Mouse (Mus musculus): ENCODE data around the gene Gm16181. TPM values are rescaled to one million over a fixed set of nuclear protein-coding genes. Genes with fewer than 3 reads are reported as not detected.

Gene Gm16181
- polyA plus RNA-seq, 1 experiment, result not detected

DNA sequence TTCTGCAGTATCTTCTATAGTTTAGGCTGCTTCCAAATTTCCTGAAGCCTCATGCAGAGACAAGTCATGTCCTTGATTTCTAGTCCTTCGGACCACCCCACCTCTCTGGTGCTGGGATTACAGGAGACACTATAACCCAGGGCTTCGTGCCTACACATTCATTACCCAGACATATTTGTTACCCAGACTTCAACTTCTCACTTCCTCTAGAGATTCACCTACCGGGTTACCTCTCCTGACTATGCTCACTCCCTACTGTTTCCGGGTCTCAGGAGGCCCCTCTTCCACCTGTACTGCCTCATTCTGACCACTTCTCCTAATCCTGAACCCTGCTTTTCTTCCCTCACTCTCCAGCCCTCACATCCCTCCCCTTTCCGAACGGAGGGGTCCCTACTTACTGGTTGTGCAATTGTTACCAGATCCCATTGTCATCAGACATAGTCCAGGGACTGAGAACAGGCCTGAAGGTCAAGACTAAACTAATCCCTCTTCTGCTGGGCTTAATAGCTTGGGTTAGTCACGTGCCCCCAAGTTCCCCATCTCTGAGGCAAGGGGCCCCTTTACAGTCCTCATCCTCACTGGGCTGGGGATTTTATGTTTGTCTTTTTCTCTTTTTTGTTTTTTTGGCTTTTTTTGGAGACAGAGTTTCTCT is 32.5 kb upstream of the Gm16181 start, which contains the start of gene Lst1:
Gene Lst1, minus strand, starts transcription at position 481 of the 652 bp plus-strand sequence.
- Histone ChIP-seq H3K9ac (ENCODE audit: low read depth, poor library complexity, severe bottlenecking) (no peak within 1 kb of the TSS; the same call in 1 of the 2 replicates), H3K9me3 (replicated peaks; ENCODE audit: control insufficient read depth, insufficient read depth, low read length, poor library complexity, severe bottlenecking) (no peaks in the 10 kb centered on the region), H3K4me1 (ENCODE audit: control insufficient read depth, insufficient read depth, low read length) (no peaks in the 10 kb centered on the region), H3K36me3 (ENCODE audit: control insufficient read depth, insufficient read depth, low read length, poor library complexity, severe bottlenecking) (no peaks in the 10 kb centered on the region), H3K27me3 (ENCODE audit: control insufficient read depth, insufficient read depth, low read length, poor library complexity, severe bottlenecking) (no peaks in the 10 kb centered on the region), H3K4me3 (ENCODE audit: low read depth, low read length) (no peak within 1 kb of the TSS), H3K27ac (ENCODE audit: insufficient read depth, low read length) (0 out of 2 replicates have a peak within 1 kb of the TSS, but pooled peaks have one; percentile 21)
- TF ChIP-seq CTCF (IDR thresholded peaks at IDR 0.05; ENCODE audit: low read depth, low read length), result no peak
- TF ChIP-seq EP300 (IDR thresholded peaks at IDR 0.05; ENCODE audit: insufficient read depth, low read depth, low read length), result no peak
- no peak for TF ChIP-seq POLR2A (IDR thresholded peaks at IDR 0.05; ENCODE audit: insufficient read depth, low read length)

DNA sequence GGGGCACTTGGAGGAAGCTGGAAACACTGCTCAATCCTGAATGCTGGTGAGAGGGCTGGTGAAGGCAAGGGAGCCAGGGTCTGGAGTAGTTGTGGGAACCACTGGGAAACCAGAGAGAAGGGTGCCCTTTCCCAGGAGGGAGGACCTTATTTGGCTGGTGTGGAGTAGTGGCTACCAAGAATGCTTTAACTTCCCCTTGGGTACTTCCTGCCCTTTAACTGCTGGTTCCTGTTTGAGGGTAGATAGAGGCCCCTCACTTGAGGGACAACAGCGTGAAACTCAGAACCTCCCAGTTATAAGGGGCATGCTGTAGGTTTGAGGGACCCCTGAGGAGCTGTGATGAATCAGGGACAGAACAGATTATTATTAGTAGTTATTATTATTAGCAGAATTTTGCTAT is 31.4 kb upstream of the Gm16181 start:
- Histone ChIP-seq H3K4me1 (ENCODE audit: control insufficient read depth, insufficient read depth, low read length) (no peaks in the 10 kb centered on the region), H3K27me3 (ENCODE audit: control insufficient read depth, insufficient read depth, low read length, poor library complexity, severe bottlenecking) (no peaks in the 10 kb centered on the region), H3K4me3 (ENCODE audit: low read depth, low read length) (no peak overlapping the region), H3K36me3 (ENCODE audit: control insufficient read depth, insufficient read depth, low read length, poor library complexity, severe bottlenecking) (no peaks in the 10 kb centered on the region), H3K27ac (ENCODE audit: insufficient read depth, low read length) (no peak overlapping the region), H3K9ac (ENCODE audit: low read depth, poor library complexity, severe bottlenecking) (no peak overlapping the region), H3K9me3 (replicated peaks; ENCODE audit: control insufficient read depth, insufficient read depth, low read length, poor library complexity, severe bottlenecking) (no peaks in the 10 kb centered on the region)
- TF ChIP-seq EP300 (IDR thresholded peaks at IDR 0.05; ENCODE audit: insufficient read depth, low read depth, low read length) (no peak), POLR2A (IDR thresholded peaks at IDR 0.05; ENCODE audit: insufficient read depth, low read length) (no peak), CTCF (IDR thresholded peaks at IDR 0.05; ENCODE audit: low read depth, low read length) (no peak)

DNA sequence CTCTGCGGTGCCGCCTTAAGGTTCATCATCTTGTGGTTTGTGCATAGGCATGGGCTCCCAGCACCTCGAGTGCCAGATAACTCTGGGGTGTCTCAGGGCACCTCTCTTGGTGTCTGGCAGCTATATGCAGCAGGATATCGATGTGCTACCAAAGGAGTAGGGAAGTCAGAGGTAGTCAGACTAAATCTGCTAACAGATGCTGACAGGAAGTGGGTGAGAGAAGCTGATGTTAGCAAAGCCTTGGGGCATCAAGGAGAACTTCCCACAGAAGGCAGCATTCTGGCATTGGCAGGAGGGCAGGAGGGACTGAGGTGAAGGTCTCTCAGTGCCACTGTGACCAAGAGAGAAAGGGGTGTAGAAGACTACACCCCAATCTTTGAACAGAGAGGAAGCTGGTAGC is 30.5 kb upstream of the Gm16181 start:
- H3K4me1 ChIP-seq (ENCODE audit: control insufficient read depth, insufficient read depth, low read length), result no peaks in the 10 kb centered on the region
- no peak for TF ChIP-seq EP300 (IDR thresholded peaks at IDR 0.05; ENCODE audit: insufficient read depth, low read depth, low read length)
- no peak for TF ChIP-seq POLR2A (IDR thresholded peaks at IDR 0.05; ENCODE audit: insufficient read depth, low read length)
- no peak for TF ChIP-seq CTCF (IDR thresholded peaks at IDR 0.05; ENCODE audit: low read depth, low read length)
- H3K9me3 ChIP-seq (replicated peaks; ENCODE audit: control insufficient read depth, insufficient read depth, low read length, poor library complexity, severe bottlenecking), result no peaks in the 10 kb centered on the region
- H3K36me3 ChIP-seq (ENCODE audit: control insufficient read depth, insufficient read depth, low read length, poor library complexity, severe bottlenecking), result no peaks in the 10 kb centered on the region
- no peak overlapping the region for H3K4me3 ChIP-seq (ENCODE audit: low read depth, low read length)
- H3K9ac ChIP-seq (ENCODE audit: low read depth, poor library complexity, severe bottlenecking), result no peak overlapping the region
- no peaks in the 10 kb centered on the region for H3K27me3 ChIP-seq (ENCODE audit: control insufficient read depth, insufficient read depth, low read length, poor library complexity, severe bottlenecking)
- H3K27ac ChIP-seq (ENCODE audit: insufficient read depth, low read length), result no peak overlapping the region

DNA sequence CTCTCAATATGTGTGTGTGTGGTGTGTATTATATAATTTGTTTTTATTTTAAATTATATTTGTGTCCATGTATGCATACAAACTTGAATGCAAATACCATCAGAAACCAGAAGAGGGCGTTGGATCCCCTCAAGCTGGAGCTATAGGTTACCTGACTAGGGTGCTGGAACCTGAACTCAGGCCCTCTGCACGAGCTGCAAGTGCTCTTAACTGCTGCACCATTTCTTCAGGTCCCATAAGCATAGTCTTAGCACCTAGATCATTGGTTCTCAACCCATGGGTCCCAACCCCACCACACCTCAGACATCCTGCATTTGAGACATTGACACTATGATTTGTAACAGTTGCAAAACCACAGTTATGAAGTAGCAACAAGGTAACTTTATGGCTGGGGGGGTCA is 28.9 kb upstream of the Gm16181 start:
- Histone ChIP-seq H3K27ac (ENCODE audit: insufficient read depth, low read length) (no peak overlapping the region), H3K4me3 (ENCODE audit: low read depth, low read length) (no peak overlapping the region), H3K4me1 (ENCODE audit: control insufficient read depth, insufficient read depth, low read length) (no peaks in the 10 kb centered on the region), H3K27me3 (ENCODE audit: control insufficient read depth, insufficient read depth, low read length, poor library complexity, severe bottlenecking) (no peaks in the 10 kb centered on the region), H3K36me3 (ENCODE audit: control insufficient read depth, insufficient read depth, low read length, poor library complexity, severe bottlenecking) (no peaks in the 10 kb centered on the region), H3K9ac (ENCODE audit: low read depth, poor library complexity, severe bottlenecking) (no peak overlapping the region), H3K9me3 (replicated peaks; ENCODE audit: control insufficient read depth, insufficient read depth, low read length, poor library complexity, severe bottlenecking) (no peaks in the 10 kb centered on the region)
- TF ChIP-seq CTCF (IDR thresholded peaks at IDR 0.05; ENCODE audit: low read depth, low read length) (peak; percentile 16), EP300 (IDR thresholded peaks at IDR 0.05; ENCODE audit: insufficient read depth, low read depth, low read length) (no peak), POLR2A (IDR thresholded peaks at IDR 0.05; ENCODE audit: insufficient read depth, low read length) (no peak)

DNA sequence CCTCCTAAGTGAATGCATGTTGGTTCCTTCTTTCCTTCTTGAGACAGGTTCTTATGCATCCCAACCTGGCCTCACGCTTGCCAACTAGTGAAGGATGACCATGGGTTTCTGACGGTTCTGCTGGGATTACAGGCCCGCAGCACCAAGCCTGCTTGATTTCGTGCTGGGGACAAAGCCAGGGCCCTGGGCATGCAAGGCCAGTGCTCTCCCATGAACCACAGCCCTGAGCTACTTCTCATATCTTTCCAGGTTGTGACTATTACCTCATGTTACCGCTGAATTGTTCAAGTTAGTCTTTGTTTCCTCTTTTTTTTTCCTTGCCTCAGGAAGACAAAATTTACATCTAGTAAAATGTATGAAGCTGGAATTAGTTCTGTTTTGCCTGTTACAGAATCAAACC is 27.7 kb upstream of the Gm16181 start:
- no peaks in the 10 kb centered on the region for H3K9me3 ChIP-seq (replicated peaks; ENCODE audit: control insufficient read depth, insufficient read depth, low read length, poor library complexity, severe bottlenecking)
- H3K4me1 ChIP-seq (ENCODE audit: control insufficient read depth, insufficient read depth, low read length), result no peaks in the 10 kb centered on the region
- no peak for TF ChIP-seq EP300 (IDR thresholded peaks at IDR 0.05; ENCODE audit: insufficient read depth, low read depth, low read length)
- TF ChIP-seq POLR2A (IDR thresholded peaks at IDR 0.05; ENCODE audit: insufficient read depth, low read length), result no peak
- TF ChIP-seq CTCF (IDR thresholded peaks at IDR 0.05; ENCODE audit: low read depth, low read length), result no peak
- no peak overlapping the region for H3K27ac ChIP-seq (ENCODE audit: insufficient read depth, low read length)
- no peaks in the 10 kb centered on the region for H3K27me3 ChIP-seq (ENCODE audit: control insufficient read depth, insufficient read depth, low read length, poor library complexity, severe bottlenecking)
- no peaks in the 10 kb centered on the region for H3K36me3 ChIP-seq (ENCODE audit: control insufficient read depth, insufficient read depth, low read length, poor library complexity, severe bottlenecking)
- H3K9ac ChIP-seq (ENCODE audit: low read depth, poor library complexity, severe bottlenecking), result no peak overlapping the region
- no peak overlapping the region for H3K4me3 ChIP-seq (ENCODE audit: low read depth, low read length)

Measured in ES-Bruce4 (cell line).